Mouse (Mus musculus): Measurements from ENCODE around the gene Acer3.

Gene Acer3

DNA sequence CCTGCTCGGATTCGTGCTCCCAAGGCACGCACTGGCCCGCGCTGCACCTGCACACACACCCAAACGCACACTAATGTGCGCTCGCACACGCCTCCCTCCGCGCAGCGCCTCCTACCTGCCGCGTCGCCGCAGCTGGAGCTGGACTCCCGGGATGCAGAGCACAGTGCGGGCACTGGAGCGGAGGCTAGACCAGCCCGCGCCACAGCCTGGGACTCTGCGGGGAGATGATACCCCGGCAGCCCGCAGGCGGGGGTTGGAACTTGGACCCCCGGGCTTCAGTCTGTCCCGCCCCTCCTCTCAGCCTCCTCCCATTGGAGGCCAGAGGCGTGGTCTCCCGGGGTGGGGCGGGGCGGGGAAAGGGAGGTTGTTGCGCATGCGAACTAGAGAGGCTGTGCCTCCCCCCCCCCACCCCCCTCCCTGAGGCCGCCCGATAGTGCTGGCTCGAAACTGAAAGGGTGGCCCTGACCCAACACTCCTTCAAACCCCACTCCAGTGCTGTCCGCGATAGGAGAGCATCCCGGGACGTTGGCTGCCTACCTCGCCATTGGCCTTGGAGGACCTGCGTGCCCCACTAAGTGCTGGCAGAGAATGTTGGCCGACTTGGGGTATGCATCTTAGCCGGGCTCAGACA lies 143.0 kb downstream of the Acer3 start, which contains the start of gene Capn5:
Gene Capn5, minus strand, starts transcription at position 346 of the 631 bp plus-strand sequence.
- DNase-seq: peak; percentile 98

DNA sequence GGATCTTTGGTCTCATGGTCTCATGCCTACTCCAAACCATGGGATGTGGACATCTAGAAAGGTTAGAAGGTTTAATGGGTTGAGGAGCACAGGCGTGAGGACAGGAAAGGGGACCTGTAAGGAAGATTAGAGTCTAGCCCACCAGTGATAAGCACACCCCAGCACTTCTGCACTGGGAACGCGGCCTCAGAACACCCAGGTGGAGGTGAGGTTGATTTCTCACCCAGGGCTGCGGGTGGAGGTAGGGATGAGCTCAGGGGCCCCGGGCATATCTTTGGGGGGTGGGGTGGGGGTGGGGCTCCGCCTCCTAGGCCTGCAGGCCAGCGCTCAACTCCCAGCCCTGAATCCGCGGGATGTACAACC lies 143.5 kb downstream of the Acer3 start:
- no peak for DNase-seq

DNA sequence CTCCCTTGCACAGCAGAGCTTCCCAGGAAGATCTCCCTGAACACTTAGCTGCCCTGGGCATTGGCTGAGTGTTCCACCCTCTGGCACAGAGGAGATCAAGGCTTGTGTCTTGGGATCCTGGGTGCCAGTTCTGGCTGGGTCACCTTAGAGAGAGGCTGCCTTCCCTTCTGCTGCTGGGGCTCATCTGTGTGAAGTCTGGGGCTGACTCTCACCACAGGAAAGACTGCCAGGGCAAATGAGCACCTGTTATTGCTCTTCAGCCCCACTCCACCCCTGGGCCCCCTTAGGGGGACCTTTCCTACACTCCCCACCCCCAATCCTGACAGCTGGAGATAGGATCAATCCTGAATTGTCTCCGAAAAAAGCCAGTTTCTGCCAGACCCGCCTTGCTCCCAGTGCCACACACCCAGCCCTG lies 143.9 kb downstream of the Acer3 start:
- peak; percentile 92 for DNase-seq

DNA sequence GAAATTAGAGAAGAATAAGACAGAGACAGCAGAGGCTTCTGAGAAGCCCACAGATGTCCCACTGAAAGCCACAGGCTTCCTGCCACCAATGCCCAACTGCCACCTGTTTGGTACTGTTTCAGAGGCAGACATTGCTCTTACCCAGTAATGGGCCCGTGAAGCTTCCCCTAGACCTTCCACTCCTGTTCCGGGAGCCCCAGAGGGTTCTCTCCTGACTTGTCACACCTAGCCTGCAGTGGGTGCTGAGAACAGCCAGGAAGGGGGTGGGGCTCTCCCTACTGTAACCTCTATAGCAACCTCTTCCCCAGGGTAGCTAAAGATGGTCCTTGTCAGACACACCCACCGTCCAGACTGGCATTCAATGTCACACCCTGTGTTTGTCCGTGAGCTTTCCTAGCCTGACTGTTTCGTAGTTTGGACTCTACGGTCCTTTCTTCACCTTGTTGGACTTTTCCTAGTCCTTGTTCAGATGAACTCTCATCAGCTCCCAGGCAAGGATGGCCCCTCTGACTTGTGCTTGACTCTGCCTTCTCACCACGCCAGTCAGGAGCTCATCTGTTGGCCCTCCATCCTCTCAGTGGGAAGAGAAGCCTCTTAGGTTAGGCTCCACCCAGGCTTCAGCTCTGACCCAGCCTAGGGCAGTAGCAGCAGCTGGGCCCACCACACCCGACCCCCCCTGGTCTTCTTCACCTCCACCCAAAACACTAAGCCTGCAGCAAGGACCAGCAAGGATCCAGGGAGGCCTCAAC lies 144.5 kb downstream of the Acer3 start:
- DNase-seq: peak; percentile 91

DNA sequence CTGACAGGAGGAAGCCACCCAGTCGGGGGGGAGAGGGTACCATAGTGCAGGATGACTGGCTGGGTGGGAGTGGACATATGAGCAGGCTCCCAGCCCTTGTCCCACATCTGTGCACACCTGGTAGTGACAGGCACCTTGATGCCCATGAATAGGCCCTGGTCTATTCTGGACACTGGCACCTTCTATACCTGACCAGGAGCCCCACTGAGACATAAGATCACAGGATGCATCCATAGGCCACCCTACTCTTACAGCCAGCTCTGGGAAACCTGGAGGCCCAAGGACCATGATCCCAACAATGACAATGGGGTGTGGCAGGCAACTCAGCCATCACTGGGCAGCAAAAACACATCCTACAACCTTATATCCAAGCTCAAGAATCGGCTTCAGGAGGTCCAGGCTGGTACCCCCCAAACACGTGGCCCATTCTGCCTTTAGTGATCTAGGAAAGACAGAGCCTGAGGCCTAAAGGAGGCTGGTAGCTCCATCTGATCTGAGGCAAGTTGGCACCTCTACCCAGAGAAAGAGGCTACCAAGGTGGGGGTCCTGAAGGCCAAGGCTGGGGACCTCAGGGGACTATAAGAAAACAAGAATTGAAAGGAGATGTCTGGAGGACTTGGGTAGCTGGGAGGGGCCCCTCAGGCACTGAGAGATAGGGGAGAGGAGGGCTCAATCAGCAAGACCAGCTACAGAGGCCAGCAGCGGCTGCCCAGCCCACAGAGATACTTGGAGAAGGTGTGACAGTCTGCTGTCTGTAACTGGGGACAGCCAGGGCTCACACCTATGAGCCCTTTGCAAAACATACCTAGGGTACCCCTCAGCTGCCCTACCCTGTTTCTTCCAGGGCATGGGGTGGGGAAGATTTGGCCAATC lies 145.9 kb downstream of the Acer3 start:
- DNase-seq: peak; percentile 89

DNA sequence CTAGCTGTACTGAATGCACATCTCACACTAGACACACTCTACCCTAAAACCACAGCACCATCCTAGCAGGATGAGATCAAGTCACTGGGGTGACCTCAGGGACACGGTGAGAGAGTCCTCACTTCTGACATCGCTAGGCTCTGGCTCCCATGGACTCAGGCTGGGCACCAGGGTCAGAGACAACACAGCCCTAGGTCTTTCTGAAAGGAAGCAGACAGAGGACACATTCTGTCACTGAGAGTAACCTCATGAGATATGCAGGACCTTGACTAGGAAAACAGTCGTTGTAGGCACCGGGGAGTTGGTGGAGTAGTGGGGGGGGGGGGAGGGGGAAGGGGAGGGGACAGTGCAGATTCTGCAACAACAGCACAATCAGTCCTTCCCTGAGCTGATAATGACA lies 147.6 kb downstream of the Acer3 start:
- no peak for DNase-seq

DNA sequence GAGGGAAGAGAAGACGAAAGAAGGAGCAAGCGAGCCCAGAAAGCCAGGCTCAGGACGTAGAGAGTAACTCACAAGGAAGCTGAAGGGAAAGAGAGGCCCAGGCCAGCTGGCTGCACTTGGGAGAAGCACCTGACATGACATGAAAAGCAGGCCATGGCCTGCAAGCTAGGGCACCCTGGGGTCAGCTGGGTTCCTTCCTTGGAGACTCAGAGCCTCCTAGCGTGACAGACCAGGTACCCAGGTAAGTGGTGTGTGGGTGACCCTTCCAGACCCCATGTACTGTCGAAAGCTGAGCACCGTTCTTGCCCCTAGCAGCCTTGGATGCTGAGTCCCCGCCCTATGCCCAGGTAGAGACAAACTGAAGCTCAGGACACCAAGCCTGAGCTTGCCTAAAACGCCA lies 148.3 kb downstream of the Acer3 start:
- peak; percentile 88 for DNase-seq

DNA sequence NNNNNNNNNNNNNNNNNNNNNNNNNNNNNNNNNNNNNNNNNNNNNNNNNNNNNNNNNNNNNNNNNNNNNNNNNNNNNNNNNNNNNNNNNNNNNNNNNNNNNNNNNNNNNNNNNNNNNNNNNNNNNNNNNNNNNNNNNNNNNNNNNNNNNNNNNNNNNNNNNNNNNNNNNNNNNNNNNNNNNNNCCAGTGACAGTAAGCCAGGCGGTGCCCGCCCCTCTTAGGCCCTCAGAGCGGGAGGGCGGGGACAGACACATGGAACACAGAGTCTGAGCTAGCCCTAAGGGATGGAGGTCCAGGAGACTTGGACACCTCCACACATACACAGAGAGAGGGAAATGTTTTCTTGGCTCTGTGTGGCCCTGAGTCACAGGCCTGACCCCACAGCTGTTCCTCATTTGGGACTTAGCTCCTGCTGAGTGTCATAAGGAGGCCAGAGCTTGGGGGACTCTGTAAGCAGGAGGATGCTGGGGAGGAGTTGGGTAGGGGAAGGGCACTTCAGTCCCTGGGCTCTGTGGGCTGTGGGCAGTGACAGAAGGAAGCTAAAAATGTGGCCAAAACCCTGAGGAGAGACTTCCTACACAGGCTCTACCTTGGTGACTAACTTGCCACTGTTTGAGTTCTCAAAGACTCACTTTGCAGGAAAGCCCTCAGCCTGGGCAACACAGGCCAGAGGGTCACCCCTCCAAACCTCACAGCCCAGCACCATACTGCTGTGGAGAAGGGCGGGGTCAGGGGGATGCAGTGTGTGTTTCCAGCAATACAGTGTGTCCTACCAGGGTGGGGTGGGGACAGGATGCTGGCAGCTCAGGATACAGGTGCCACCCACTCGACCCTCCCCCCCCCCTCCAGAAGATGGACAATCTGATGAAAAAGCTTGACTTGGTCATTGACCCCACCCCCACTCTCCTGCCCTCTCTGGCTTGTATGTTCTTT lies 149.6 kb downstream of the Acer3 start:
- DNase-seq: peak; percentile 99

DNA sequence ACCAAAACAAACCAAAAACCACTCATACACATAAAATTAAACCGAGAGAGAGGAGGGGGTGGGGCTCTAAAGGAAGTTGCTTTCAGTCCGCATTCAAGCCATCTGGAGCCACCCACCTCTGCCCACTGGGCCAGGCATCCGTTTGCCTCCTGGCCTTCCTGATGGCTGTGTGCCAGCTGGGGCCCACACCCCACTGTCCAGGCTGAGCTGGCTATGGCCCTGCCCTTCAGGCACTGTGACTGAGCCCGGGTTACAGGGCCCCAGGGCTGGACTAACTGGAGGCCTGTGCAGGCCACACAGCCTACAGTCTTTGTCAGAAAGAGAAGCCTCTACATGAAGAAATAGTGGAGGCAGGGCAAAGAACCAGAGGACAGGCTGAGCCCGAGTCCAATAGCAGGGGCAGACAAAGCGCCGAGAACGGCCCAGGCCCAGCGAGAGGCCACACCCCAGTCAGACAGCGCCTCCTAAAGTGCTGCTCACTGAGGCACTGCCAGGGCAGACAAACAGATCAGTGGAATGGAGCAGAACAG lies 155.9 kb downstream of the Acer3 start:
- DNase-seq: peak; percentile 95

DNA sequence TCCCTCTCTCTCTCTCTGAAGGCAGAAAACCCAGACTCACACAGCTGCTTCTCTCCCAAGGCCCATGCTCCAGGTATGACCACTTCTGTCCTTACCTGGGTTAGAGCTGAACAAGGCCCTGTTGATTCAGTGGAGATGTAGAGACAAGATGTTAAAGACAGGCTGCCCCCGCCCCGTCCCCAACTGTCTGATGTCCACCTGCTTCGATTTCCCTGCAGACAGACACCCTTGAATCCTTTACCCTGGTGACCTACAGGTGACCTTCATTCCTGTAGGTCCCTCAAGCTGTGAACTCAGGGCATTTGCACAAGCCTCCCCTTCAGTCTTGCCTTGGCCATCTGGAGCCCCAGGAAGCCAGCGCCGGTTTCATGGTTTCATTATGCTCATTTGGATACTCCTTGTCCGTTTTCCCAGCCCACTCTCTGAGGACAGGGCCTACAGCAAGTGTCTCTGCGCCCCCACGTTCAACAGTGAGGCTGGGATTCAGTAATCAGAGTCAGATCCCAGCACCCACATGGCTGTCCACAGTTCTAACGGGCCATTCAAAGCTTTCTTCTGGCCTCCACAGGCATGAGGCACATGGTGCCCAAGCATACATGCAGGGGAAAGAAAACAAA lies 156.5 kb downstream of the Acer3 start:
- peak; percentile 87 for DNase-seq

DNA sequence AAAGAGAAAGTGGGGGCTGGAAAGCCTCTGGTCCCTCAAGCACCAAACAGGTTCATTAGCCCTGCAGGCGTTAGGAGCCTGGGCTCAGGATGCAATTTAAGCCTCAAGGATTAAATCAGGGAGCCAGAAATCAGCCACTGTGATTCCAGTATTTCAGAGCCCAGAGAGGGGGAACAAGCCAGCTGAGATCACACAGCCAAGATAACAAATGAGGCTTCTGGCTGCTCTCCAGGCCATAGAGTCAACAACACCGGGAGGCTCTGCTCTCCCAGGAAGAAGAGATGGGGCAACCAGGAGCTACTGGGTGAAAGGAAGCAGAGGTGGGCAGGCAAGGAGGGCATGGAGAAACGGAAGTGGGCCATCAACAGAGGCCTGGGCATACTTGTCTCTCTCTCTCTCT lies 157.3 kb downstream of the Acer3 start:
- DNase-seq: no peak

DNA sequence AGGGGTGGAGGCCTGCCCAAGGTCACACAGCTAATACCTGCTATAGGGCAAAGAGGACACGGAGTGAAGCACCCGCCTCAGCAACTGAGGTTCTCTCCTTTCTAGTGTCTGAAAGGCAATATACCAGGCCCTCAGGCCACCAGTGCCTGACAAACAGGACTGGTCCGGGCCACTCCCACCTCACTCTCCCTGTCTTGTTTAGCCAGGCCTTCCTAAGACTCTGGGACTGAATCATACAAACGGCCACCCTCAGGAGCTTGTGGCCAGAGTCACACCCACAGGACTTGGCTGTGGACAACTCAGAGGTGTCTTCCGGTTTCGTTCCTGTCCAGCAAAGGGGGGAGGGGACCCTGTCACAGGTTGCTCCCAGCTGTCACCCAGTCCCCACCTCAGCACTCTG lies 158.8 kb downstream of the Acer3 start:
- DNase-seq: no peak

DNA sequence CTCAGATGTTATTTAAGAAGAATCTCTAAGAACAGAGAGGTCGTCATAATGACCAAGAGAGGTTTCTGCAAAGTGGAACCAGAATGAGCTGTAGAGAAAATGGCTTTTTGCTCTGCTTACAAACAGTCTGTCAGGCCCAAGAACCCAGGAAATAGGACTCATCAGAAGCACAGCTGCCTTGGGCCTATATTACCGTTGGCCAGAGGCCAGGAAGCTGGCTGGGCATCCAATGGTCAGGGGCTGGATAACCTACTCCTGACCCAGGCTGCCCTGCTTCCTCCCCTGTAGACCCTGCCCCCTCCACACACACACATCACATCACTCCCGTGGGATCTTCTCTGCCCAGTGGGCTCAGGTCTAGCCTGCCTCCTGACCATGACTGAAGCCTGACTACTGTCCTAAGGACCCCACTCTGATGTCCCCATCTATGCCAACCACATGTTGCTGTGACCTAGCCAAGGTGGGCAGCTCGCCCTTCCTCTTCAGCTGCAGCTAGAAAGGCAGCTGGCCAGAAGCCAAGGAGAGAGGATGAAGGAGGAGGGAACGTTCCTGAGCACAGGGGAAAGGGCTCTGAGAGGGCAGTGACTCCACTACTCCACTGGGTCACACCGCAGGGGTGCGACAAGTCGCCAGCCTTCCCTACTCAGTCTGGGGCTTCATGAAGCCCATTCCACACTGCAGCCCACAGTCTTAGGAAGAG lies 160.8 kb downstream of the Acer3 start:
- peak; percentile 93 for DNase-seq

DNA sequence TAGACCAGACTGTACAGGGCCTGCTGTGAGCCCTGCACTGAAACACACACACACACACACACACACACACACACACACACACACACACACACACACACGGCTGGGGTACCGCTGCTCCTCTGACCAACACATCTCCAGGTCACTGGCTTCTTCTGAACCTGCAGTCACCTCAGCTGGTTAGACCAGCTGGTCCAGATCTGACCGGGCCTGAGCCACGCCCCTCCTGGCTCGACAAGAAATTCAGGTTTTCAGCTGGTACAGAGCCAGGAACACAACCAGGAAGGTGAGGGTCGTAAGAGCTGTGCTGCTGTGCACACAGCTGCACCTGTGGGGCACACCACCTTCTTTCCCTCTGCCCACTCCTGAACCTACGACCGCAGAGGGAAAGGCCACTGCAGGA lies 162.5 kb downstream of the Acer3 start:
- DNase-seq: no peak

DNA sequence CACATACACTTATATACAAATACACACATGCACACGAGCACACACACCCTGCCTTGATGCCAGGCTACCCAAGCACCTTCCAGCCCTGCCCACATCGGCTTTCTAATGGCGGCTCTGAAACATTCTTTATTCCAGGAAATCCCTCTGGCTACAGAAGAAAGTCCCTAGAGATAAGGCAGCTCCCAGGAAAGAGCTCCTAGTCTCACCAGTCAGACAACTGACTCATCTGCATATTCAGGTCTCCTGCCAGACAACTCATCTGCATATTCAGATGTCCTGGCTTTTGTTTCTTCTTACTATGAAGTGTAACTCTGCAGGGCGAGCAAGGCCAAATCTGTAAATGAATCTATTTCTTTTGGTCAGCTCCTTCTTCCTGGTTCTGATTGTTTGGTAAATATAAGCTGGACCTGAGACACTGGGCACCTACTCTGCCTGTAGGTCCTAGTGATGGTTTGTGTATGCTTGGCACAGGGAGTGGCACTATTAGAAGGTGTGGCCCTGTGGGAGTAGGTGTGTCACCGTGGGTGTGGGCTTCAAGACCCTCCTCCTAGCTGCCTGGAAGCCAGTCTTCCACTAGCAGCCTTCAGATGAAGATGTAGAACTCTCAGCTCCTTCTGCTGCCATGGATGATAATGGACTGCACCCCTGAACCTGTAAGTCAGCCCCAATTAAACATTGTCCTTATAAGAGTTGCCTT lies 163.2 kb downstream of the Acer3 start:
- DNase-seq: no peak

All from heart, adult 11 months (tissue).